Mouse (Mus musculus): ENCODE results near the gene P2rx7.

Gene P2rx7

GRCm38 (mm10) chr5:122643701-122644100, at the start of gene P2rx7:
P2rx7 (plus strand) TSS chr5:122643911.
- DNase-seq (ENCODE audit: low spot score), result no peak

DNA sequence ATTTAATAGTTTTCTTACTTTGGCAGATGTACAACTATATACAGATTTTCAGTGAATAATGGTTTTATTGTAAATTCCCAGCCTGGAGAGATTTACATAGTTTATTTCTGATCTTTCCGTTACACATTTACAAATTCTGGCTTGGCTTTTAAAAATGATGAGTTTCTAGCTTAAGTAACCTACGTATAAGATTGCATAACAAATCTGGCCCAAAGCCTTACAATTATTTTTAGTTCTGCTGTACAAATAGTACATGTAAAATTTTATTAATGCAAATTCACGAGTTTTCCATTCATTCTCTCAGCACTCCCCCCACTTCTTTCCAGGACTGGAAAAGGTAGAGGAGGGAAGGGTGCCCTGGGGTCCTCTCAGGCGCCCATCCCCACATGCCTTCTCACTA, 48.2 kb upstream of the P2rx7 start:
- DNase-seq (ENCODE audit: low spot score), result no peak

DNA sequence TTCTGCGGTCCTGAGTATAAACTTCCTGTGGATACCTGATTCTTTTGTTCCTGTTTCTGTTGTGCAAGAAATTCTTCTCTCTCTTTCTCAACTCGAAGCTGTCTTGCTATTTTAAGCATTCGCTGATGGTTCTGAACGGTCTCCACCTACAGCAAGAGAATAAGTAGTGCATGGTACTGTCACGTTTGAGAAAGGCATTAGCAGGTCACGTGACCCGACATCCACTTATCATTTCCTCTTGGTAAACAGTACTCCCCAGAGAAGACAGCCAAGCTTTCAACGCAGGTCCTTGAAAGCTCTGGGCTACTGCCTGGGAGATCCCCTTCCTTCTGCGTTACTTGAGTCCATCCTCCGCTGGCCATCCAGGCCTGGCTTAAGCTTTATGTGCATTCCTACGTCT, 41.5 kb upstream of the P2rx7 start:
- DNase-seq (ENCODE audit: low spot score), result no peak

DNA sequence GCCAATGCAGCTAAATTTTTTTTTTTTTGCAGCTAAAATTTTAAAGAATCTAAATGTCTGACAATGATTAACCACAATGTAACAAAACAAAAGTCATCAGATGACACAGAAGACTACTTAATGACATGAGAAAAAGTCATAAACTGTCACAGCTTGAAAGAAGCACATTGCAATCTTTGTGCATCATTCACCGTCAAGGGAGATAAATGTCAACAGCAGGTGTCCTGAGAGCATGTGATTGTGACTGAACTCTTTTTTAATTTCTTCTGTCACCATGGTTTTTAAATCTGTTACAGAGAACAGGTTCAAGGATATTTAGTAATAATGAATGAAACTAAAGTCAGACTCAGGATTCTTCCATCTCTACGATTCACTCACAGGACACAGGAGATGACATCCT, 38.8 kb upstream of the P2rx7 start:
- no peak for DNase-seq (ENCODE audit: low spot score)

DNA sequence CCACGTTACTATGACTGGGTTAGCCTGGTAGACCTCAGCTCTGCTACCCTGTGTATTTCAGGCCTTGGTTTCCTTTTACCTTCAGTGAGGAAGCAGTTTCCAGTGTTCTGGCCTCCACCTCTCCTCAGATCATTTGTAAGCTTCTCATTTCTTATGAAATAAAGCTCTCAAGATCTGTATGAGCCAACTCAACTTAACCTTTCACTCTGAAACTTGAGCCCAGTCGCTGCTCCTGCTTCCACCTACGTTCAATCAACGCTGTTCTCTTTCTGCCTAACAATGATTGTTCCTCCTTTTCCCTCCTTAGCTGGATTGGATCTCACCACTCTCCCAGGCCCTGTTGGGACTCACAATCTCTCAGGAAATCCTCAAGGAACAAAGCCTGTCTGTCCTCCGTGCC, 32.1 kb upstream of the P2rx7 start:
- DNase-seq (ENCODE audit: low spot score), result no peak

GRCm38 (mm10) chr5:122613908-122614732, 29.6 kb upstream of the P2rx7 start, which contains the start of gene Ift81:
Ift81 (minus strand) TSS chr5:122614518.
- DNase-seq (ENCODE audit: low spot score), result peak; percentile 94

DNA sequence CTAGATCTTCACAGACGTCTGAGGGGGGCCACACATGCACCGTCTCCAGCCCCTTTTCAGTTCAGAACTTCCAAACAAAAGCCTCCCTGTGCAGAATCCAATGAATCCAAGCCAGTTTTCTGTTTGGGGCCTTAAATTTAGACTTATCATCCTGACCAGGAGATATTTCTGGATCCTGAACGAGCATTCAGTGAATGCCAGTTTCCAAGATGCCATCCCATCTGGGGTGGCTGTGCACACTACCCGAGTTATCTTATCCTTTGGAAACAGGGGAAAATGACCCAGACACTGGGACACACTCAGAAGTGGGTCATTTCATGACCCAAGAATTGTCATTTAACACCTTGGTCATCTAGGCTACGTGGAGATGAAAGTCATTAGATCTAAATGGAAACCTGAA, 26.0 kb upstream of the P2rx7 start:
- DNase-seq (ENCODE audit: low spot score), result no peak

- no peak for DNase-seq (ENCODE audit: low spot score)
These were observed 23.9 kb upstream of the P2rx7 start for GRCm38 (mm10) chr5:122619686-122620296.

- DNase-seq (ENCODE audit: low spot score), result no peak
These were observed 22.3 kb upstream of the P2rx7 start for GRCm38 (mm10) chr5:122621376-122621886.

GRCm38 (mm10) chr5:122622526-122622925, 21.2 kb upstream of the P2rx7 start:
- DNase-seq (ENCODE audit: low spot score), result no peak

DNA sequence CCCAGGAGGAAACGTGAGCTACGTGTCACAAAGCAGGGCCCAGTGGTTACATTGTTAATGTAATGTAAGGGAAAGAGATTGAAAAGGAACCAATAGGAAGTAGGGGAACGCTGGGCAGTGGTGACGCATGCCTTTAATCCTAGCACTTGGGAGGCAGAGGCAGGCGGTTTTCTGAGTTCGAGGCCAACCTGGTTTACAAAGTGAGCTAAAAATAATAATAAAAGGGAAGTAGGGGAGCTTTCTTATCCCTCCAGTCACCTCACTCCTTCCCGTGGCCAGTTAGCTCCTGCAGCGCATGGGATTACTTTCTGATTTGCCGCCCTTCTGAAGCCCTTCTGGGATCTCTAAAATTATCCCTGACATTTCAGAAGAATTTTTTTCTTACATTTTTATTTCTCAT, 19.9 kb upstream of the P2rx7 start:
- DNase-seq (ENCODE audit: low spot score), result no peak

DNA sequence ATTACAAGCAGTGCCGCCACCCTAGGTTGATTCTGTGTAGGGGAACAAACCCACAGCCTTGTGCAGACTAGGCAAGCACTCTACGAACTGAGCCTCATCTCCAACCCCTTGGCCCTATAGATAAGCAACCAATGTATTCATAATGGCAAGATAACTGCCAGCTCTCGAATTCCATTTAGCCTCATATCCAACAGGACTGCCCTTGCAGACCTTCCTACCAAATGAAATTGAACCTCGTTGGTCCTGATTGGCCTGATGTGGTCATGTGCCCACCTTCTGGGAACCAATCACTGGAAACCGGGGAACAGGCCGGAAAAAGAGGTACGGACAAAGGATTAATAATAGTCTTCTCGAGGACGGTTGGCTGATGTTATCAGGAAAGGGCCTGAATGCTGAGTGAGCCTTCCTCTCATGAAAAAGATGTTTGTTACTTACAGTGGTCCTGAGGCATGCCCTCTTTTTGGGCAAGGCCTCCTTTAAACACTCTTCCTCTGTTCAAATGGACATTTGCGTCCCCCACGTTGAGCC, 18.7 kb upstream of the P2rx7 start:
- DNase-seq (ENCODE audit: low spot score), result no peak

DNA sequence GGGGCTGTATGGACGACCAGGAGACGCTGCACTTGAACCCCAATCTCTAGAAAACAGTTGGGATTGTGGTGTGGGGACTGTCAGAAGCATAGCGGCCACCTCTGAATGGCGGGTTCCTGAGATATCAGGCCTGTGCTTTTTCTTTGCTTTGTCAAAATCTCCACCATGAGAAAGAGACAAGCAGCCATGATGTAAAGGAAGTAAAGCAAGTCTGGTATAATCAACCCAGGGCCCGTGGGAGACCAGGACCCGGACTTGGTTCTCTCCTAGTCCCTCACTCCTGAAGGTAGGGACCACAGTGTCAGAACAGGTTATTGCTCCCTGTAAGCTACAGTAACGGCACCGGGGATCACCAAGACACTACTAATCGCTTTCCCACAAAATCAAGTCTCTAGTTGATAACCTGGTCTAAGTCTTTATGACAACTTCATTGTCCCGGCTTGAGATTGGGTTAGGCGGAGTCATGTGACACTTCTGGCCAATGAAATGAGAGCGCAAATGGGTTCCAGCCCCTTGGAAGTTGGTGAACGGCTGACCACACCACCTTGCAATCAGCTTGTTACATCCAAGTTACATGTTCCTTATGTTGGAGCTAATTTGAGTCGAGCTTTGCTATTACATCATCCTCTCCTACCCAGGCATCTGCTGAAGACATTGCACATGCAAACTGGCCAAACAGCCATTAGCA, 18.0 kb upstream of the P2rx7 start:
- DNase-seq (ENCODE audit: low spot score), result no peak

DNA sequence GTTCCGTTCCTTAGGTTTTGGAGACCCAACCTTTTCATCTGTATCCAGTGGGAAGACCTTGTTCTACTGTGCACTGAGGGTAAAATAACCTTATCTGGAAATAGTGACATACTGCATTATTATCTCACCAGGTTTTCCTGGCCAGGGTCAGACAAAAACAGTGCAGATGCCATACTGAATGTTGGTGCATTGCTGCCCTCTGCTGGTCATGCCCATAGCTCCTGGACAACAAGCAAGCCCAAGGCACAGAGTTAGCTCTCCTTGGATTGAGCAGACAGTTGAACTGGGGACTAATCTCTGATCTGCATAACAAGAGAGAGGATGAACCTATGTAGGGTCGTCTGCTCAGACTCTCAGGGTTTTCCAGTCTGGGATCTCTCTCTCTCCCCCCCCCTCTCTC, 16.5 kb upstream of the P2rx7 start:
- DNase-seq (ENCODE audit: low spot score), result peak; percentile 80

DNA sequence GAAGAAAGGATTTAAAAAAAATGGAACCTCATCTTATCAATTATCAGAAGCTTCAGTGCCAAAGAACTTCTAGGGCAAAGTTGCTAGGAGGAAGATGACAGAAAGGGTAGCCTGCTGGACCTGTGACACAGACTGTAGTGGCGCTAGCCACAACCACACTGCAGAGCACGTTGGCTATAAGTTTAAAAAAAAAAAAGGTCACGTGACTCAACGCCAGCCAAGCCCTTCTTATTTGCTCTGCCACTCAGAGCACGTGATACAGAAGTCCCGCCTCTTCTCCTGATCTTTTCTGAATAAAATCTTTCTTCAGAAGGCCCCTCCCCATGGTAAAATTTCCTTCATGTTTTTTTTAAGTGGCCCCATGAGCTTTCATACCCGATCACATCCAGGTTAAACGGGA, 8.5 kb upstream of the P2rx7 start:
- DNase-seq (ENCODE audit: low spot score), result no peak

DNA sequence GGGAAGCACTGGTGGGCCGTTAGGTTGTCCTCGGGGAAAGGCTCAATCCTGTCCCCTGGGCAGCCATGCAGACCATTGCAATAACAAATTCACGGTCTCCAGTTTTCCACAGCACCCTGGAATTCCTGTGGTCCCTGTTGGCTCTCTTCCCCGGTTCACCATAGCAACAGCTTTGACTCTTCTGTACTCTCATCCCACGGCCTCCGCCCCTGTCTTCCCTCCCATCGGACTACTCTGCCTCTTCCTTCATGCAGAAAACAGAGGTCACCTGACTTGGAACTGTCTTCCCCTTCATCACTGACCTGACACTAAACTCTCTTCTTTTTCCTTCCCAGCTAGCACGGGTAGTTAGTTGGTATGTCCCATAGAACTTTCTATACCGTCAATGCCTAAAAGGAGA, 7.4 kb upstream of the P2rx7 start:
- no peak for DNase-seq (ENCODE audit: low spot score)

DNA sequence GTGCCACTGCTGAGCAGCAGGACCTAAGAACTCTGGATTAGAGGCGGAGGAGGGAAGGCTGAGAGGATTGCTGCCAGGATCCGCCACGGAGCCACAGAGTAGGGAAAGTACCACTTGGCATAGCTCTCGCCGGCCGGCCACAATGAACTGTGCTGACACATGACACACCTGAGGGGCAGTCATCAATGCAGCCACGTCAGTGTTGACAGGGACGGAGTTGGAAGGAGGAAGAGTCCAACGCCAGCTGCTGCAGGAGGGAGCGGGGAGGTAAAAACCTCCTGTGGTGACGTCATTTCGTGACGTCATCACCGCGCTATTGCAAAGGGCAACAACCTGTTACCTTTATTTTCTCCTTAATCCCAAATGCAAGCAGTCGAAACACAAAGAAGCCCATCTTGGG, 6.8 kb upstream of the P2rx7 start:
- no peak for DNase-seq (ENCODE audit: low spot score)

- DNase-seq (ENCODE audit: low spot score), result no peak
These were observed 5.4 kb upstream of the P2rx7 start for GRCm38 (mm10) chr5:122638296-122638695.

- no peak for DNase-seq (ENCODE audit: low spot score)
These were observed 4.2 kb upstream of the P2rx7 start for GRCm38 (mm10) chr5:122639517-122639916.

GRCm38 (mm10) chr5:122639986-122640385, 3.7 kb upstream of the P2rx7 start:
- no peak for DNase-seq (ENCODE audit: low spot score)

- DNase-seq (ENCODE audit: low spot score), result no peak
These were observed 448 bp downstream of the P2rx7 start for GRCm38 (mm10) chr5:122644111-122644607.

GRCm38 (mm10) chr5:122645290-122645689, 1.6 kb downstream of the P2rx7 start:
- no peak for DNase-seq (ENCODE audit: low spot score)
